7 mouse cellular contexts compared by ENCODE assay signal in genomic region chr14:58071830-58072770, GRCm38 (mm10). TPM values are rescaled to one million over a fixed set of nuclear protein-coding genes. Genes with fewer than 3 reads are reported as not detected.
DNase-seq lines count a peak whose midpoint lies in the region; ATAC-seq and TF ChIP-seq lines count a peak whose summit lies in the region.

No protein-coding gene starts in this region.

- H3K27me3 ChIP-seq in heart, adult 2 months (ENCODE audit: control insufficient read depth, insufficient read depth, low read length): peaks cover 19% of the 10 kb centered on the region
- H3K27me3 ChIP-seq in limb, embryonic 11.5 days (ENCODE audit: control insufficient read depth, insufficient read depth, low read length): peaks cover 38% of the 10 kb centered on the region
- peaks cover 89% of the 10 kb centered on the region for H3K27me3 ChIP-seq in midbrain, embryonic 10.5 days (ENCODE audit: low read depth, poor library complexity, severe bottlenecking)

- peaks cover 1% of the 10 kb centered on the region; the same call in 1 of the 2 replicates for H3K4me1 ChIP-seq in heart, adult 2 months (ENCODE audit: control insufficient read depth, insufficient read depth, low read length)
- H3K4me1 ChIP-seq in limb, embryonic 11.5 days (ENCODE audit: control insufficient read depth, insufficient read depth, low read length): peaks cover 18% of the 10 kb centered on the region
- peaks cover 69% of the 10 kb centered on the region for H3K4me1 ChIP-seq in midbrain, embryonic 10.5 days

- peak overlapping the region; percentile 95 for H3K4me2 ChIP-seq in limb, embryonic 11.5 days (ENCODE audit: low read depth, severe bottlenecking)

- H3K79me2 ChIP-seq in heart, adult 2 months (replicated peaks; ENCODE audit: control insufficient read depth, insufficient read depth, low read length): no peaks in the 10 kb centered on the region

- TF ChIP-seq EP300 in heart, adult 2 months (IDR thresholded peaks at IDR 0.05; ENCODE audit: insufficient read depth, low read depth, low read length): no peak

- H3K9me3 ChIP-seq in limb, embryonic 11.5 days (ENCODE audit: control insufficient read depth, low read length): no peaks in the 10 kb centered on the region
- no peaks in the 10 kb centered on the region for H3K9me3 ChIP-seq in midbrain, embryonic 10.5 days (replicated peaks)

- TF ChIP-seq POLR2A in heart, adult 2 months (IDR thresholded peaks at IDR 0.05; ENCODE audit: insufficient read depth, low read depth, low read length): peak; percentile 15; the same call in 1 of the 2 replicates

- peak overlapping the region; percentile 66 for H3K9ac ChIP-seq in heart, adult 2 months (ENCODE audit: low read depth, low read length)
- H3K9ac ChIP-seq in limb, embryonic 11.5 days (ENCODE audit: low read length): peak overlapping the region; percentile 30; the same call in 1 of the 2 replicates

- TF ChIP-seq CTCF in heart, adult 2 months (IDR thresholded peaks at IDR 0.05): no peak

- peak; percentile 82 for DNase-seq in adrenal gland, postnatal 25 days
- DNase-seq in embryo, embryonic 11 days: peak; percentile 91
- DNase-seq in heart, adult 2 months: peak; percentile 86 to 87
- peak; percentile 76 for DNase-seq in kidney, adult 11 months
- peak; percentile 81 for DNase-seq in limb, embryonic 11.5 days (ENCODE audit: low spot score)
- DNase-seq in midbrain, embryonic 10.5 days (ENCODE audit: low spot score): peak; percentile 82
- peak; percentile 43 for DNase-seq in skeletal muscle tissue, adult 2 months (ENCODE audit: low read depth, low spot score)

- no peaks in the 10 kb centered on the region for H3K36me3 ChIP-seq in heart, adult 2 months (ENCODE audit: control insufficient read depth, insufficient read depth, low read length)
- H3K36me3 ChIP-seq in limb, embryonic 11.5 days (ENCODE audit: control insufficient read depth, insufficient read depth, low read length): no peaks in the 10 kb centered on the region
- H3K36me3 ChIP-seq in midbrain, embryonic 10.5 days: no peaks in the 10 kb centered on the region

- WGBS in heart, adult 2 months: under 1% methylated on average over 85 of the region's 85 CpGs
- under 1% methylated on average over 84 of the region's 85 CpGs for WGBS in limb, embryonic 11.5 days
- under 1% methylated on average over 85 of the region's 85 CpGs for WGBS in midbrain, embryonic 10.5 days

- peak; percentile 73 for ATAC-seq in limb, embryonic 11.5 days (ENCODE audit: insufficient number of reproducible peaks, low FRiP score, low TSS enrichment, low read depth)

- H3K4me3 ChIP-seq in heart, adult 2 months: peak overlapping the region; percentile 61
- peak overlapping the region; percentile 49 for H3K4me3 ChIP-seq in limb, embryonic 11.5 days (ENCODE audit: low read depth, low read length)
- H3K4me3 ChIP-seq in midbrain, embryonic 10.5 days: peak overlapping the region; percentile 70

- peak overlapping the region; percentile 83 for H3K27ac ChIP-seq in heart, adult 2 months
- H3K27ac ChIP-seq in limb, embryonic 11.5 days (replicated peaks; ENCODE audit: low read depth, low read length): no peak overlapping the region
- H3K27ac ChIP-seq in midbrain, embryonic 10.5 days (replicated peaks): peak overlapping the region; percentile 84; the same call in 1 of the 2 replicates

- intact Hi-C loops in heart, adult 2 months (cut with DNase I): loop anchor here (10.0 kb wide), 1 partner anchor 723 kb away; no protein-coding TSS in a partner anchor

RNA-seq across cellular contexts. Expression of gene Fgf9, which starts 1.8 kb away (rescaled TPM):
- 21.3 and 27.9 TPM in 2 replicates for total RNA-seq in adrenal gland, postnatal 25 days (2021)
- 10 to 100 TPM in 1 of 2 experiments, 1 to 10 TPM in 1; 7.6 to 11.1 TPM for total RNA-seq in heart, adult 2 months (2021)
- polyA plus RNA-seq in heart, adult 2 months (2012; rRNA removed): 4.5 and 5.6 TPM in 2 replicates
- 9.4 and 11.6 TPM in 2 replicates for polyA plus RNA-seq in limb, embryonic 11.5 days (2014; fragmentation: Nextera tagmentation; extraction: Ambion mirVana)
- 0.70 and 1.8 TPM in 2 replicates for polyA plus RNA-seq in midbrain, embryonic 10.5 days (2016; fragmentation: Nextera tagmentation; extraction: Ambion mirVana)
